Mouse (Mus musculus): ENCODE measurements around the gene Ralgapa1. TPM values are rescaled to one million over a fixed set of nuclear protein-coding genes. Genes with fewer than 3 reads are reported as not detected.
A peak's percentile ranks its signal among the peaks of the same experiment; 100 is the strongest.
"Not testable (repeated sequence)": the region's sequence is repeated elsewhere in the genome, so short reads cannot be mapped to it uniquely, and the experiment has no call there.

Ralgapa1 gene
- polyA plus RNA-seq, 1 experiment from 2014 or later = 10.5 TPM

GRCm38 (mm10) chr12:55833906-55834625 is 13.1 kb upstream of the Ralgapa1 start:
- no peak for DNase-seq (ENCODE audit: low spot score)
- Histone ChIP-seq H3K4me3 (no peak overlapping the region), H3K36me3 (peaks cover 3% of the 10 kb centered on the region; the same call in 1 of the 2 replicates), H3K27me3 (ENCODE audit: low read depth, poor library complexity, severe bottlenecking) (no peaks in the 10 kb centered on the region), H3K9me3 (replicated peaks) (no peaks in the 10 kb centered on the region), H3K27ac (no peak overlapping the region), H3K4me1 (peaks cover 9% of the 10 kb centered on the region)
- 70% methylated on average over 9 of the region's 9 CpGs for WGBS

- no peaks in the 10 kb centered on the region for H3K9me3 ChIP-seq (replicated peaks)
- H3K27me3 ChIP-seq (ENCODE audit: low read depth, poor library complexity, severe bottlenecking) = no peaks in the 10 kb centered on the region
- H3K27ac ChIP-seq = no peak overlapping the region
- no peak overlapping the region for H3K4me3 ChIP-seq
- no peaks in the 10 kb centered on the region for H3K36me3 ChIP-seq
- no peak for DNase-seq (ENCODE audit: low spot score)
- peaks cover 9% of the 10 kb centered on the region for H3K4me1 ChIP-seq
These were observed 12.0 kb upstream of the Ralgapa1 start for GRCm38 (mm10) chr12:55832961-55833360.

- H3K27ac ChIP-seq = no peak overlapping the region
- H3K27me3 ChIP-seq (ENCODE audit: low read depth, poor library complexity, severe bottlenecking) = no peaks in the 10 kb centered on the region
- peak; percentile 61 for DNase-seq (ENCODE audit: low spot score)
- no peaks in the 10 kb centered on the region for H3K36me3 ChIP-seq
- no peak overlapping the region for H3K4me3 ChIP-seq
- no peaks in the 10 kb centered on the region for H3K9me3 ChIP-seq (replicated peaks)
- no peaks in the 10 kb centered on the region for H3K4me1 ChIP-seq
- WGBS = 21% methylated on average over 2 of the region's 2 CpGs
These were observed 10.1 kb upstream of the Ralgapa1 start for GRCm38 (mm10) chr12:55831101-55831500.

- H3K4me1 ChIP-seq = no peaks in the 10 kb centered on the region
- DNase-seq (ENCODE audit: low spot score) = no peak
- H3K4me3 ChIP-seq = no peak overlapping the region
- H3K27me3 ChIP-seq (ENCODE audit: low read depth, poor library complexity, severe bottlenecking) = no peaks in the 10 kb centered on the region
- H3K9me3 ChIP-seq (replicated peaks) = no peaks in the 10 kb centered on the region
- no peak overlapping the region for H3K27ac ChIP-seq
- 83% methylated on average over 2 of the region's 2 CpGs for WGBS
- H3K36me3 ChIP-seq = no peaks in the 10 kb centered on the region
These were observed 4.6 kb upstream of the Ralgapa1 start for GRCm38 (mm10) chr12:55825537-55825936.

- Histone ChIP-seq H3K36me3 (no peaks in the 10 kb centered on the region), H3K9me3 (replicated peaks) (no peaks in the 10 kb centered on the region), H3K27ac (no peak overlapping the region), H3K4me1 (0 out of 2 replicates have a peak, but pooled peaks cover 7% of the 10 kb centered on the region), H3K4me3 (no peak overlapping the region), H3K27me3 (ENCODE audit: low read depth, poor library complexity, severe bottlenecking) (no peaks in the 10 kb centered on the region)
- WGBS = 88% methylated on average over 6 of the region's 6 CpGs
- DNase-seq (ENCODE audit: low spot score) = no peak
These were observed 3.1 kb upstream of the Ralgapa1 start for GRCm38 (mm10) chr12:55824027-55824426.

- Histone ChIP-seq H3K9me3 (replicated peaks) (no peaks in the 10 kb centered on the region), H3K36me3 (no peaks in the 10 kb centered on the region), H3K4me3 (peak overlapping the region; percentile 90), H3K4me1 (0 out of 2 replicates have a peak, but pooled peaks cover 8% of the 10 kb centered on the region), H3K27me3 (ENCODE audit: low read depth, poor library complexity, severe bottlenecking) (no peaks in the 10 kb centered on the region), H3K27ac (peak overlapping the region; percentile 95)
- peak; percentile 46 for DNase-seq (ENCODE audit: low spot score)
- WGBS = 4% methylated on average over 33 of the region's 35 CpGs
These were observed 777 bp downstream of the Ralgapa1 start for GRCm38 (mm10) chr12:55820119-55820660.

- Histone ChIP-seq H3K9me3 (replicated peaks) (no peaks in the 10 kb centered on the region), H3K27ac (no peak overlapping the region)
- 96% methylated on average over 5 of the region's 5 CpGs for WGBS
These were observed 4.5 kb downstream of the Ralgapa1 start for GRCm38 (mm10) chr12:55816488-55816887.

GRCm38 (mm10) chr12:55805035-55805434 is 15.9 kb downstream of the Ralgapa1 start:
- Histone ChIP-seq H3K4me3 (no peak overlapping the region), H3K27ac (no peak overlapping the region), H3K4me1 (no peaks in the 10 kb centered on the region), H3K36me3 (no peaks in the 10 kb centered on the region), H3K9me3 (replicated peaks) (no peaks in the 10 kb centered on the region), H3K27me3 (ENCODE audit: low read depth, poor library complexity, severe bottlenecking) (no peaks in the 10 kb centered on the region)
- 76% methylated on average over 3 of the region's 3 CpGs for WGBS
- DNase-seq (ENCODE audit: low spot score) = no peak

More at GRCm38 (mm10) chr12:55816488-55816887, 4.5 kb downstream of the Ralgapa1 start:
- no peaks in the 10 kb centered on the region for H3K36me3 ChIP-seq
- no peaks in the 10 kb centered on the region for H3K27me3 ChIP-seq (ENCODE audit: low read depth, poor library complexity, severe bottlenecking)
- H3K4me1 ChIP-seq = 0 out of 2 replicates have a peak, but pooled peaks cover 8% of the 10 kb centered on the region
- no peak for DNase-seq (ENCODE audit: low spot score)
- H3K4me3 ChIP-seq = no peak overlapping the region

GRCm38 (mm10) chr12:55801131-55801530 is 19.8 kb downstream of the Ralgapa1 start:
- no peaks in the 10 kb centered on the region for H3K27me3 ChIP-seq (ENCODE audit: low read depth, poor library complexity, severe bottlenecking)
- no peak overlapping the region for H3K4me3 ChIP-seq
- H3K27ac ChIP-seq = no peak overlapping the region
- WGBS = 94% methylated on average over 4 of the region's 4 CpGs
- H3K9me3 ChIP-seq (replicated peaks) = no peaks in the 10 kb centered on the region
- no peaks in the 10 kb centered on the region for H3K4me1 ChIP-seq
- H3K36me3 ChIP-seq = no peaks in the 10 kb centered on the region
- no peak for DNase-seq (ENCODE audit: low spot score)

- Histone ChIP-seq H3K4me1 (no peaks in the 10 kb centered on the region), H3K36me3 (no peaks in the 10 kb centered on the region), H3K4me3 (no peak overlapping the region), H3K9me3 (replicated peaks) (no peaks in the 10 kb centered on the region), H3K27me3 (ENCODE audit: low read depth, poor library complexity, severe bottlenecking) (no peaks in the 10 kb centered on the region), H3K27ac (no peak overlapping the region)
- no peak for DNase-seq (ENCODE audit: low spot score)
- WGBS = 85% methylated on average over 5 of the region's 5 CpGs
These were observed 20.8 kb downstream of the Ralgapa1 start for GRCm38 (mm10) chr12:55800144-55800543.

- no peak for DNase-seq (ENCODE audit: low spot score)
- Histone ChIP-seq H3K9me3 (replicated peaks) (no peaks in the 10 kb centered on the region), H3K27ac (no peak overlapping the region), H3K27me3 (ENCODE audit: low read depth, poor library complexity, severe bottlenecking) (no peaks in the 10 kb centered on the region), H3K36me3 (peaks cover 2% of the 10 kb centered on the region; the same call in 1 of the 2 replicates), H3K4me1 (no peaks in the 10 kb centered on the region), H3K4me3 (no peak overlapping the region)
- WGBS = 90% methylated on average over 4 of the region's 4 CpGs
These were observed 22.2 kb downstream of the Ralgapa1 start for GRCm38 (mm10) chr12:55798745-55799144.

- Histone ChIP-seq H3K27me3 (ENCODE audit: low read depth, poor library complexity, severe bottlenecking) (no peaks in the 10 kb centered on the region), H3K4me1 (no peaks in the 10 kb centered on the region), H3K4me3 (no peak overlapping the region), H3K27ac (no peak overlapping the region), H3K9me3 (replicated peaks) (no peaks in the 10 kb centered on the region), H3K36me3 (peaks cover 3% of the 10 kb centered on the region; the same call in 1 of the 2 replicates)
- 89% methylated on average over 3 of the region's 3 CpGs for WGBS
- no peak for DNase-seq (ENCODE audit: low spot score)
These were observed 23.9 kb downstream of the Ralgapa1 start for GRCm38 (mm10) chr12:55797103-55797502.

- H3K27ac ChIP-seq; DNase-seq (ENCODE audit: low spot score); H3K36me3 ChIP-seq; H3K9me3 ChIP-seq (replicated peaks); H3K4me3 ChIP-seq; H3K4me1 ChIP-seq; H3K27me3 ChIP-seq (ENCODE audit: low read depth, poor library complexity, severe bottlenecking): not testable (repeated sequence)
- 80% methylated on average over 4 of the region's 4 CpGs for WGBS
These were observed 26.5 kb downstream of the Ralgapa1 start for GRCm38 (mm10) chr12:55794485-55794884.
